Mouse (Mus musculus) myocyte (in vitro differentiated cells): ENCODE measurements around the gene Ccno. TPM values are rescaled to one million over a fixed set of nuclear protein-coding genes. Genes with fewer than 3 reads are reported as not detected.
A peak's percentile ranks its signal among the peaks of the same experiment; 100 is the strongest.

ENCODE experiments used
- H3K27me3 ChIP-seq: one replicate; pipeline ENCODE4 v1.6.1; 2011; ENCODE audit not compliant: control insufficient read depth, insufficient read depth, insufficient read length
- H3K36me3 ChIP-seq: one replicate; pipeline ENCODE4 v1.6.1; 2011; ENCODE audit not compliant: control insufficient read depth, insufficient read depth
- H3K4me2 ChIP-seq: one replicate; pipeline ENCODE4 v1.6.1; 2011; ENCODE audit warnings: low read depth, control low read depth
- H3K4me3 ChIP-seq: one replicate; pipeline ENCODE4 v1.5.1; 2011; ENCODE audit warnings: mild to moderate bottlenecking, control low read depth, moderate library complexity
- H3K79me2 ChIP-seq: one replicate; pipeline ENCODE4 v1.6.1; 2011; ENCODE audit not compliant: control insufficient read depth, insufficient read depth
- H3ac ChIP-seq: one replicate; pipeline ENCODE4 v1.6.1; 2011; ENCODE audit not compliant: control insufficient read depth, insufficient read length
- CEBPB ChIP-seq: IDR thresholded peaks from 2 replicates; pipeline ENCODE4 v1.6.1; 2011; ENCODE audit warnings: mild to moderate bottlenecking, moderate library complexity; ENCODE audit not compliant: poor library complexity, insufficient read depth, severe bottlenecking
- E2F4 ChIP-seq: IDR thresholded peaks from one replicate; pipeline ENCODE4 v1.6.1; 2011; ENCODE audit warnings: mild to moderate bottlenecking, control low read depth, moderate library complexity; ENCODE audit not compliant: insufficient read depth
- MAX ChIP-seq: IDR thresholded peaks from one replicate; pipeline ENCODE4 v1.6.1; 2011; ENCODE audit warnings: low read depth, mild to moderate bottlenecking, control low read depth
- MYOD1 ChIP-seq, 3 experiments: IDR thresholded peaks; one replicate each; pipeline ENCODE4 v1.6.1; 2011; ENCODE audit warnings: control low read depth in 2 of 3, low read depth in 2 of 3, mild to moderate bottlenecking in 2 of 3, moderate library complexity in 1 of 3; ENCODE audit not compliant: insufficient read length in 2 of 3, control insufficient read depth in 1 of 3
- MYOG ChIP-seq, 3 experiments: IDR thresholded peaks; one replicate each; pipeline ENCODE4 v1.6.1; 2011; ENCODE audit warnings: control low read depth in 2 of 3, low read depth in 2 of 3, mild to moderate bottlenecking in 2 of 3; ENCODE audit not compliant: insufficient read length in 2 of 3, control insufficient read depth in 1 of 3, insufficient read depth in 1 of 3
- POLR2A ChIP-seq: IDR thresholded peaks from one replicate; pipeline ENCODE4 v1.6.1; 2011; ENCODE audit warnings: low read depth, mild to moderate bottlenecking, control low read depth, moderate library complexity; ENCODE audit not compliant: insufficient read length
- POLR2AphosphoS2 ChIP-seq: IDR thresholded peaks from one replicate; pipeline ENCODE4 v1.6.1; 2011; ENCODE audit warnings: low read depth, control low read depth; ENCODE audit not compliant: insufficient read length
- REST ChIP-seq: IDR thresholded peaks from one replicate; pipeline ENCODE4 v1.6.1; 2011; ENCODE audit warnings: mild to moderate bottlenecking, control low read depth, moderate library complexity; ENCODE audit not compliant: insufficient read depth, insufficient read length
- SRF ChIP-seq: IDR thresholded peaks from one replicate; pipeline ENCODE4 v1.6.1; 2011; ENCODE audit warnings: low read depth; ENCODE audit not compliant: control insufficient read depth, insufficient read length
- TCF12 ChIP-seq: IDR thresholded peaks from one replicate; pipeline ENCODE4 v1.6.1; 2011; ENCODE audit warnings: mild to moderate bottlenecking, control low read depth; ENCODE audit not compliant: poor library complexity, insufficient read depth, severe bottlenecking
- TCF3 ChIP-seq: IDR thresholded peaks from one replicate; pipeline ENCODE4 v1.6.1; 2011; ENCODE audit warnings: low read depth, control low read depth; ENCODE audit not compliant: insufficient read length
- USF1 ChIP-seq: IDR thresholded peaks from one replicate; pipeline ENCODE4 v1.6.1; 2011; ENCODE audit warnings: low read depth, mild to moderate bottlenecking, control low read depth, moderate library complexity
- polyA plus RNA-seq: library from polyadenylated mRNA; unstranded; fragments of >200 nt; fragmentation: generic; extraction: Trizol; gene quantifications from one replicate; pipeline ENCODE4 v1.2.1, GENCODE M21; 2012; ENCODE audit warnings: missing spikeins

The Ccno gene
- polyA plus RNA-seq, 1 experiment = 1.4 TPM

DNA sequence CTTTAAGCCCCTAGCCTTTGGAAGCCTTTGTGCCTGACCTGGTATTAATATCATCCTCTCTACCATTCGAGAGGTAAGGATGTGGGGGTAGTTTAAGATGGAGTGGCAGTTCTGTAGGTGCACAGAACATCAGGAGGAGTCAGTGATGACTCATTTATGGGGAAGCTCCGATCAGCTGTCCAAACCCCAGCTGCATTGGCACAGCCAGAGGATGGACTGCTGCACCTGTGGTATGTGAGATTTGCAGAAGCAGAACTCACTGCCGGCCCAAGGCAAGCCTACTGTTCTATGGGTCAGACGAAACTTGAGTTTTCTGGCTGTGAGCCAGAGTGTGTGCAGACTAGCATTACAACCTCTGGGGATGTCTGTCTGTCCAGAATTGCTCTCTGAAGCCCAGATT is 8.8 kb downstream of the Ccno start:
- no peak overlapping the region for H3ac ChIP-seq
- H3K4me2 ChIP-seq = no peak overlapping the region
- TF ChIP-seq TCF3 (peak; percentile 33), MYOG (IDR thresholded peaks at IDR 0.05; ENCODE audit: control insufficient read depth in 1 of 3, insufficient read depth in 1 of 3, insufficient read length in 2 of 3, low read depth in 2 of 3) (peak in 2 of 3 experiments; percentile 40 to 65), CEBPB (no peak), MYOD1 (IDR thresholded peaks at IDR 0.05; ENCODE audit: control insufficient read depth in 1 of 3, insufficient read length in 2 of 3, low read depth in 2 of 3) (peak in 2 of 3 experiments; percentile 75 to 77), POLR2AphosphoS2 (no peak), MAX (no peak)
- H3K4me3 ChIP-seq = no peak overlapping the region
- no peaks in the 10 kb centered on the region for H3K79me2 ChIP-seq
- H3K27me3 ChIP-seq = peaks cover 19% of the 10 kb centered on the region
- no peaks in the 10 kb centered on the region for H3K36me3 ChIP-seq

- H3K27me3 ChIP-seq = peaks cover 19% of the 10 kb centered on the region
- H3K4me2 ChIP-seq = no peak overlapping the region
- no peaks in the 10 kb centered on the region for H3K36me3 ChIP-seq
- H3K4me3 ChIP-seq = no peak overlapping the region
- H3ac ChIP-seq = no peak overlapping the region
- H3K79me2 ChIP-seq = no peaks in the 10 kb centered on the region
- no peak for TF ChIP-seq E2F4
- TF ChIP-seq TCF3 = no peak
- TF ChIP-seq REST = no peak
- TF ChIP-seq MYOG (IDR thresholded peaks at IDR 0.05; ENCODE audit: control insufficient read depth in 1 of 3, insufficient read depth in 1 of 3, insufficient read length in 2 of 3, low read depth in 2 of 3) = no peak
- TF ChIP-seq POLR2A = no peak
Measured at GRCm38 (mm10) chr13:112997369-112997768, 9.8 kb downstream of the Ccno start.

- Histone ChIP-seq H3ac (no peak overlapping the region), H3K36me3 (no peaks in the 10 kb centered on the region), H3K4me3 (peak overlapping the region; percentile 11), H3K79me2 (no peaks in the 10 kb centered on the region), H3K27me3 (peaks cover 19% of the 10 kb centered on the region), H3K4me2 (peak overlapping the region; percentile 80)
- peak; percentile 64 for TF ChIP-seq USF1
- no peak for TF ChIP-seq REST
Measured at GRCm38 (mm10) chr13:112998427-112999201, 11.0 kb downstream of the Ccno start.

DNA sequence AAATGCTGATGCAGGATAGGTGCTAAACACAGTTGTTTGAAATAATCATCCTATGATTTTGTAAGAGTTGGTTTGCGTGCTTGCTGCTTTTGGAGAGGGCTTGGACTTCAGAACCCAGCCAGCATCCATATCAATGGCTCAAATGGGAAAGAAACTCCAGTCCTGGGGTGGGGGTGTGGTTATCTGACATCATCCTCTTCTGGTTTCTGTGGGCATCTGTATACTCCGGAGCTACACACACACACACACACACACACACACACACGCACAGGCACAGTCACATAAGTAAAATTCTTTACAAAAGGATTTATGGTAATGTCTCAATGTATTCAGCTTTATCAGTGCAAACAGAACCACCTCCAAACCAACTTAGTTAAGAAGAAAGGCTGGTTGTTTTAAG is 12.5 kb downstream of the Ccno start:
- Histone ChIP-seq H3K4me3 (no peak overlapping the region), H3K4me2 (no peak overlapping the region), H3K27me3 (peaks cover 4% of the 10 kb centered on the region), H3K36me3 (no peaks in the 10 kb centered on the region), H3K79me2 (no peaks in the 10 kb centered on the region), H3ac (no peak overlapping the region)
- no peak for TF ChIP-seq MYOG (IDR thresholded peaks at IDR 0.05; ENCODE audit: control insufficient read depth in 1 of 3, insufficient read depth in 1 of 3, insufficient read length in 2 of 3, low read depth in 2 of 3)
- TF ChIP-seq MYOD1 (IDR thresholded peaks at IDR 0.05; ENCODE audit: control insufficient read depth in 1 of 3, insufficient read length in 2 of 3, low read depth in 2 of 3) = no peak
- TF ChIP-seq TCF3 = no peak
- no peak for TF ChIP-seq POLR2A
- TF ChIP-seq SRF = no peak
- TF ChIP-seq TCF12 = no peak
- TF ChIP-seq E2F4 = no peak
- TF ChIP-seq REST = no peak
- TF ChIP-seq CEBPB = no peak
- no peak for TF ChIP-seq MAX
- no peak for TF ChIP-seq USF1
- no peak for TF ChIP-seq POLR2AphosphoS2

GRCm38 (mm10) chr13:113000576-113001318 is 13.1 kb downstream of the Ccno start:
- H3K79me2 ChIP-seq = no peaks in the 10 kb centered on the region
- peaks cover 4% of the 10 kb centered on the region for H3K27me3 ChIP-seq
- H3ac ChIP-seq = no peak overlapping the region
- H3K36me3 ChIP-seq = no peaks in the 10 kb centered on the region
- no peak overlapping the region for H3K4me2 ChIP-seq
- TF ChIP-seq REST (no peak), E2F4 (no peak), TCF12 (no peak), CEBPB (no peak), TCF3 (no peak), SRF (no peak), MYOG (IDR thresholded peaks at IDR 0.05; ENCODE audit: control insufficient read depth in 1 of 3, insufficient read depth in 1 of 3, insufficient read length in 2 of 3, low read depth in 2 of 3) (no peak), MAX (no peak)
- no peak overlapping the region for H3K4me3 ChIP-seq
